Mouse (Mus musculus) layer of hippocampus, adult 18-20 months (tissue): ENCODE measurements at regions not wholly inside any gene's neighbourhood (a gene's known extent, or its start where the extent isn't known, plus 50 kb on each side); places are given as distances from the start of the nearest gene placed in this dataset.
A peak's percentile ranks its signal among the peaks of the same experiment; 100 is the strongest.

Experiments
- DNase-seq, 2 experiments: peaks; one replicate each; pipeline ENCODE4 v3.0.0; 2022; ENCODE audit warnings: low spot score in 2 of 2

- DNase-seq, result no peak
Observed at GRCm38 (mm10) chr4:54704696-54705095, 240.2 kb upstream of the Zfp462 start.

- DNase-seq, result no peak
Observed at GRCm38 (mm10) chr4:54709751-54710150, 235.1 kb upstream of the Zfp462 start.

- no peak for DNase-seq
Observed at GRCm38 (mm10) chr4:54712929-54713328, 231.9 kb upstream of the Zfp462 start.

DNA sequence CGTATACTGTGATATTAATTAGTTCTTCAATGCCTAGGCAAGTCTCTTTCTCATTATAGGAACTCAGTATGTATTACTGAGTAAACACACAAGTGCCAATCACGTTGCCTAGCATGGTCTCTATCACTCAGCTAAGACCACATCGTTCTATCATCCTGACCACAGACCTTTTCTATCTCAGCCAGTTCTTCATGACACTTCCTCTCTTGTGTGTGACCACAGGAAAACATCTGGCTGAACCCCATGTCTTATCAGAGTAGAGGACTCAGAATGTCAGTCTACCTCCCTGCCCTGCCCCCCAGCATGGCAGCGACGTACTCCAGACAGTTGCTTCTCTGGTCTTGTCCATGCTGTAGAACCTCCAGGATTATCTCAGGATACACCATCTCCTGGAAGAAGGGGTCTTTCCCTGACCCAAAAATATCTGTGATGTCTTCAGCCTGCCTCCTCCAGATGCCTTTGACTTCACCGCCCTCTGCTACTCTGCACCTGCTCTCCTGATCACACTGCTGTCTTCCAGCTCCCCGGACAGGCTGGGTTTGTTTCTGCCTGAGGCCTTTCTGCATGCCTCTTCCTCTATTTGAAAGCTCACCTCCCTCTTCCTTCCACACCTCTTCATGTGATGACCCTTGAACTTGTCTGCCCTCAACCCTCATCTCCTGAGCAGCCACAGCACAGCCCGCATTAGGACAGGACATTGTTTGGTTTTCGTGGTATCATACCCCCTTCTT, 230.1 kb upstream of the Zfp462 start:
- no peak for DNase-seq

DNA sequence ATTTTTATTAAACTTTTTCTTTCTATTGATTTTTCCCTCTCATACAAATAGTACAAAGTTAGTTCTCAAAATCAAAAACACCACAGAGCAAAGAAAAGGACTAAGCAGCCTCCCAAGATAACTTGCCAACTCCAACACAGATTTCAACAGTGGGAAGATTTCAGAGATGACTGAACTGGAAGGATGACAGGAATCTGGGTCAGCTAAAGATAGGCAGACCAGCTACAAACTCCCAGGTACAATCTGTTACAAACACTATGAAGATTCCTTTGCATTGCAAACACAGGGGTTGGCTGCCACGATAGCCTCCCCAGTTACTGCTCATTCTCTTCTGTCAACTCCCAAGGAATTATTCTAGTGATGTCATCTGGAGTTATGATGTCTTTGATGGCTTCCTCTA, 226.8 kb upstream of the Zfp462 start:
- DNase-seq, result no peak

DNA sequence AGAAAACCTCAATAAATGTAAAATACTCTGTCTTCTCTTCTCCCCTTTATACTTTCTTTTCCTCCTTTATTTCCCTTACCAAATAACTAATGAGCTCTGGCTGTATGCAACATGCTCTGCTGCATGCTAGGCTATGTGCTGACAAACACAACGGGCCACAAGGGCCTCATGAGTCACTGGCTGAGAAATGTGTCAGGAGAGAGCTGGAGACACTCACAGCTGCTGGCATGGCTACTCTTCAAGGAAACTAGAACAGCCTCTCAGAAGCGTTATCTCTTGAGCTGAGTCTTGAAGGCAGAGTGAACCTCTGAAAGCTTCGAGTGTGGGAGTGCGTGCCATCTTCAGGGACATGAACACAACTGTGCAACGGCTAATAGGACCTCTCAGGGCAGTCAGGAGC, 205.8 kb upstream of the Zfp462 start:
- DNase-seq, result no peak

GRCm38 (mm10) chr4:54751458-54751857, 193.4 kb upstream of the Zfp462 start:
- no peak for DNase-seq

- DNase-seq, result no peak
Observed at GRCm38 (mm10) chr4:54756441-54756840, 188.4 kb upstream of the Zfp462 start.

DNA sequence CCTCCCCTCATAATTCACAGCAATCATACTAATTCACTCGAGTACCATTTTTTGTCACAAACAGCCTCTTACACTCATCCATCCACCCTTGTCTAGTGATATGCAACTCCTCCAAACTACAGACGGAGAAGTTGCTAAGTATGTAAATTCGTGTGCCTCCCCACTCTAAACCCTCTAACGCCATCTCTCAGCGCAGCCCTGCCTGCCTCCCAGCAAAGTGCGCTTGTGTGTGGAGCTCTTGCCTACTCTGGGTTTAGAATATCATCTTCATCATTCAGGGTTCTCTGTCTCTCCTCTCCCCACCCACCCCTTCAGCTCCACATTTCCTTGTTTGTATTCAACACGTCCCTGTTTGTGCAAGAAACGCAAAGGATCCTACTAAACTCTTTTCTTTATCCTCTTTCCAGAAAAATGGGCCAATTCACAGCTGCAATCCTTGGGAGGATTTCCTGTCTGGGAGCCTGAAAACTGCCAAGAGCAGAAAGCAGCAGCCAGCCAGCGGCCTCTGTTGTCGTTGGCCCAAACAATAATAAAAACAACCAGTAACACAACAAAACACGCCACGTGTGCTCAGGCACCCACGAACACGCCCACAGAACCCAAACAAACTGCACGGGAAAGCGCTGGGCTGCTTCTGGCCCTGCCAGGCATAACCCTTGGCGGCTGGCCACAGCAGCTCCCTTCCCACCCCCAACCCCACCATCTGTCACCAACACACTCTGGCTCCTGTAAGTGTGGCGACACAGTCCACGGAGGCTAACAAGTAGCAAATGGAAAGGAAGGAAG, 186.9 kb upstream of the Zfp462 start:
- peak; percentile 16 to 73 for DNase-seq

- DNase-seq, result no peak
Observed at GRCm38 (mm10) chr4:54758501-54758829, 186.4 kb upstream of the Zfp462 start.

DNA sequence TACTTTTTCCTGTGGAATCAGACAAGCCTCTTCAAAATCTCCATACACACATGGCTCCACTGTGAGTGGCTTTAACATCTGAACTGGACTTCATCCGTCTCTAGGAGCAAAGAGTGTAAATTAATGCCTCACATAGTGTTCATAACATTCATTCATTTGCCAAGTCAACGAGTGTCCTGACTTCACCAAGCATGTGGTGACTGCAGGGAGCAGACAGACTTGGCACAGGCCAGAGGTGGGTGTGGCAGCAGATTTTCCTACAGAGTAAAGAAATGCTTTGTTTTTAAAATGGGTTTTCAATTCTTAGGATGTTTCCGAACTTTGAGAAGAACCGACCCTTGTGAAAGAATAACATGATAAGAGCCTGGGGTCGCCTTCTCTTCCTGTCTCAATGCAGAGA, 183.6 kb upstream of the Zfp462 start:
- no peak for DNase-seq

DNA sequence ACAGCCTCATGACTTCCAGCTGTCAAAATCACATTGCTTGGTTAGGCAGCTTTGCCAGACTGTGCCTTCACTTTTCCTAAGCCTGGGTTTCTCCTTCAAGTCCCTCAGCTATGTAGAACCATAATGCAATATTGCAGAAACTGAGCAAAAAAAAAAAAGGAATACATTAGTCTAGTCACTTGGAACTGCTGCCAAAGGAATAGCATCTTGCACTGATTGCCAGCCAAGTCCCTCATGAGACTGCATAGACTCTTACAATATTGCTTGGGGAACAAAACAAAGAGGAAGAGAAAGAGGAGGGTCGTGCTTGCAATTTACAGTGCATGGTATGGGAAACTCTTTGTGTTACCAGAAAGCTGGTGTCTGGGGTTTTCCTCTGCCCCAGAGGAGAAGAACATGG, 179.8 kb upstream of the Zfp462 start:
- peak in 1 of 2 experiments; percentile 58 for DNase-seq

- DNase-seq, result no peak
Observed at GRCm38 (mm10) chr4:54767506-54768200, 177.2 kb upstream of the Zfp462 start.

DNA sequence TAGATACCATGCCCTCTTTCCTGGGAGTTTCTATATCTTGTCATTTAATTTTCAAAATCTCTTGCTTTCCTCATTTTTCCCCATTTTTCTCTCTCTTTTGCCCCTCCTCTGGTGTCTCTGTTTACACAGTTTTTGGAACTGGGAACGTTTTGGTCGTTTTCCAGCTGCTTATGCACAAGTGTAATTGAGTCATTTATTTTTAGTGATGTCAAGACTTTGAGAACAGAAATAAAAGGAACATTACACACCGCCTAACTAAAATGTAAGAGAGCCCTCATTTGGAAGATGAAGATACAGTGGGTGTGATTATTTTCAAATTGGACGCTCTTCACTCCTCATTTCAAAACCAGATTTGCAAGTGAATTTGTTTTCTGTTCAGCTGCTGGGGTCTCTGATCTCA, 176.0 kb upstream of the Zfp462 start:
- DNase-seq, result no peak

GRCm38 (mm10) chr4:54774066-54774465, 170.8 kb upstream of the Zfp462 start:
- DNase-seq, result peak; percentile 39 to 65

- no peak for DNase-seq
Observed at GRCm38 (mm10) chr4:54774717-54775116, 170.1 kb upstream of the Zfp462 start.

DNA sequence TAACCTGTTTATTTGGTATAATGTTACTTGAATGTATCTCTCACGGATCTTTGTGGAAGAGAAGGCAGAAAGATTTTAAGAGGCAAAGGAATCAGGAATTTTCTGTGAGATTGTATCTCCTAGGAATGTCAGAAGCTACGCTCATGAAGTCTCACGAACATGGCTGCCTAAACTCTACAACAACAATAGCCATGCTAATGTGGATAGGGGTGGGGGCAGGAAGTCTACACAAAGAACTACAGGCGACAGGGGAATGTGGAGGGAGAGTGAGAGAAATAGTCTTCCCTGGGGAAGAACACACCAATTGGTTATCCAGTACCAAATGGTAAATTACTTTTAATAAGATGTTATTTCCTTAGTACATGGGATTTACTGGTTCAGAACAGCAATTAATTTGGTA, 164.3 kb upstream of the Zfp462 start:
- no peak for DNase-seq

DNA sequence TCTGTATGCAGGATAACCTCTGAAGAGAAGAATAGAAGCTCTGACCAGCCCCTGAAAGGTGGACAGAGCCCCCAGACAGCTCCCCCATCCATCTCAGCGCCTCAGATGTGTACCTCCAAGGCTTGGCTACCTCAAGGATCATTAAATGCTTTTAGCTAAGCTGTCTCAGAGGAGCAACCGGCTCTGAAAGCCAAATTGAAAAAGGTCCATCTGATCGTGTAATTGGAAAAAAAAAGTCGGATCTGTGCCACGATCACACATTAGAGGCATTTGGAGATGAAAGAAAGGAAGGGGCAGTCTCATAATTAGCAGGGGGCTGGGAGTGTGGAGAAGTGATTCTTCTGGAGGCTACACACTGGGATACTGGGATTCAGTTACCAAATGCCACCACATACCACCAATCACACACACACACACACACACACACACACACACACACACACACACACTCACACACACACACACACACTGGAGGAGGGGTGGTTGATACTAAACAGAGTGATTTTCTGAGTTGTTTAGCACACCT, 153.6 kb upstream of the Zfp462 start:
- DNase-seq, result no peak

DNA sequence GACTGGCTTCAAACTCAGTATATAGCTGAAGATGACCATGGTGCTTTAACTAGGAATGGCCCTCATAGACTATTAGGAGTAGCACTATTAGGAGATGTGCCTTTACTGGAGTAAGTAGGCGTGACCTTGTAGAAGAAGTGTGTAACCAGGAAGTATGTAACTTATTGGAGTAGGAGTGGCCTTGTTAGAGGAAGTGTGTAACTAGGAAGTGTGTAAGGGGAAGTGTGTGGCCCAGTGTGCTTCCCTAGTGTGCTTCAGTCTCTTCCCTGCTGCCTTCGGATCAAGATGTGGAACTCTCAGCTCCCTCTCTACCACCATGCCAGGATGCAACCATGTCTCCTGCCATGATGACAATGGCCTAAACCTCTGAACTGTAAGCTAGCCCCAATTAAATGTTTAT, 151.0 kb upstream of the Zfp462 start:
- no peak for DNase-seq

DNA sequence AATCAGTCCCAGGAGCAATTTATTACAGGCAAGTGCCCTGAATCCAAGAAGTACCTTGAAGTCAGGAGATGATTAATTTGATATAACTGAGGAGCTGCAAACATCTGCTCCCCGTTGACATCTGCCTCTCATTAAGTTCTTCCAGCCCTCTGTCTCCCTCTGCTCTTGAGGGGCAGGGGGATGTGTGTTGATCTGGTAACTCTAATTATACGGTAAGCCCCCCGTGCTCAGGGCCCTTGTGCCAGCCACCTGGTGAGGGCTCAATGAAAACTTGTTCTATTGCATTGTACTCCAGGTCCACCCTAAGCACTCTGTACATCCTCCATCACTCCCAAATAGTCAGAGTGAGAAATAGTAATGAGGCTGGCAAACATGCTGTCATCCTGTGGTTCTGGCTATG, 149.6 kb upstream of the Zfp462 start:
- no peak for DNase-seq

GRCm38 (mm10) chr4:54798523-54798922, 146.3 kb upstream of the Zfp462 start:
- no peak for DNase-seq

GRCm38 (mm10) chr4:54811163-54811562, 133.7 kb upstream of the Zfp462 start:
- no peak for DNase-seq
